Mouse (Mus musculus) left cerebral cortex, adult 9 months (tissue): ENCODE data around the gene Tmem210.
A peak's percentile ranks its signal among the peaks of the same experiment; 100 is the strongest.

Source experiments
- DNase-seq, 2 experiments: peaks; one replicate each; pipeline ENCODE4 v3.0.0; 2022; ENCODE audit warnings: low spot score in 2 of 2

The Tmem210 gene

DNA sequence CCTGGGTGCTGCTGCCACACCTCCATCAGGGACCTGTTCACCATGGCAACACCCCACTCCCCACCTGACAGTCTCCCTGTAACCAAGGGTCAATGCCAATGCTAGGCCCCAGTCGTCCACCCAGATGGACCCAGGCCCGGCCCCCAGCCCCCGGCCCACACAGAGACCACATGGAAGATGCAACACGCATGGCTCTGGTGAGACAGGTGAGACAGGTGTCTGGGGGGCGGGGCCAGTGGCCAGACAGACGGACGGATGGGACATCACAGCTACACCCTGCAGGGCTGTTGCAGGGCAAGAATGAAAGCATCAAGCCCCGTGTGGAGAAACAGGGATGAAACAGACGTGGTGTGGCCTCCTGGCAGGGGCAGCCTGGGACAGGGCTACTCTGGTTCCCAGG lies 5.8 kb downstream of the Tmem210 start:
- DNase-seq, result no peak

DNA sequence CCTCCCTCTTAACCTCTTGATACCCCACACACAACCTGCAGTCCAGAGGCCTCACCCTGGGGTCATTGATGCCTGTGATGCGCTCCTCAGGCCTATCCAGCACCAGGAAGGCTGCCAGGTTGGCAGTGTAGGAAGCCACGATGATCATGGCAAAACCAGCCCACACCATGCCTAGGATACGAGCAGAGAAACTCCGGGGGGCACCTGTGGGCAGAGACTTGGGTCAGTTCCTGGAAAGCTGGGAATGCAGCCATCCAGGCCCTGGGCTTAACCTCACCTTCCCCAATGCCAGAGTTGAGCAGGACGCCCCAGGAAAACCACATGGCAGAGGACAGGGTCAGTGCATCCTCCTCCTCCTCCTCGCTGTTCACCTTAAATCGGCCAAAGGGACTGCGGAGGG lies 9.1 kb downstream of the Tmem210 start:
- DNase-seq, result no peak

DNA sequence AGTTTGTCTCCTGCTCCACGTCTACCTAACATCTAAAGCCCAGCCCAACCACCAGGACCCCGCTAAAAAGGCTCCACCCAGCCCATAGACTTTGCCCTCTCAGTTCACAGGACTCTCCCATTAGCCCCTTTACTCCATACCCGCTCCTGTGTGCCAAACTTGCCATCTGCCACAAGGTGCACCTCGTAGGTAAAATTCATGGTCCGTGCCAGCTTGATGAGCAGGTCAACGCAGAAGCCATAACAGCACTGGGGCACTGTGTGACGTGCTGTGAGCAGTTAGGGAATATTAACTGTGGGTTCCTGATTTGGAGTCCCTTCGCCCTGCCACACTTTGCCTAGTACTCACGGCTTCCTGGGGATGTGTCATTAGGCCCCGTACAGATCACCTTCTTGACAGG lies 10.1 kb downstream of the Tmem210 start:
- DNase-seq, result no peak

DNA sequence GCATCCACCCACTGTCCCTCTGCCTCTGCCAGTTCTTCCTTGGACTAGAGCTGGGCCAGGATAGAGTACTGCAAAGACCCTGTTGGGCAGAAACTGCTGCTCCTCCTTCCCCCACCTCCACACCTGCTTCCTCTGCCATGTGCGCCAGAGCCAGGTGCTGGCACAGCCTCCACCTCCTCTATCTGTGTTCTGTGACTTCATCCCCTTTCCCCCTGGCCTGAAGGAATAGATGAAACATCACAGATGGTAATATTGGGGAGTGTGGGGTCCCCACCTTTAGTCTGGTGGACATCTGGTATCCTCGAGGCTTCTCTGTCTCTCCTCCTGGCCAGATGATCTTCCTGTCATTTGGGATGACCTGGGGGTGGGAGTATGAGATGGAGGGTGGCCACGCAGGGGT lies 15.5 kb downstream of the Tmem210 start:
- no peak for DNase-seq

DNA sequence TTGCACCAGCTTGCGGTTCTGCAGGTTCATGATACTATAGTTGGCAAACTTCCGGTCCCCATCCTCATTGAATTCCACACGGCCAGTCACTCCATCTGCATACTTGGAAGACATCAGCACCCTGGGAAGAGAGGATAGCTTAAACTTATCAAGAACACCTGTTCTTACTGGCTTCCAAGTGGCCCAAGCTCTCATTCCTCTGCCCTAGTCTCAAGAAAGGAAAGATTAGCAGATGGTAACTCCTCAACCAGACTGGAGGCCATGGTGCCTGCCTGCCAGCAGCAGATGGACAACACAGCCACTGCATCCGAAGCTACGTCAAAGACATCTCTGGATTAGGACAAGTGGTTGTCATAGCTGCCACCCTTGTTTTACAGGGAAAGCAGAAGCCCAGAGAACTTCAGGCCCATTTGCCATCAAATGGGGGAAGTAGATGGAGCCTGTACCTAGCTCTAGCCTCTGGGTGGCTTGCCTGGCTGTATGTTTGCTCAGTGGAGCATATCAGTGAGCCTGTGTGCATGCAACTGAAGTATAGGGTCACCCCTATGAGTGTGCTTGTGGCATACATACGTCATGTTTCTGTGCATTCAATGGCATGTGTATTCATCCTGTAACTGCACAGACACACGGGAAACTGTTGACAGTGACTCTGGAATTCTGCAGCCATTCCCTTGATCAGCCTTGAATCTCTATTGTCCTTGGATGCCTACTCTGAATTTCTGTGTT lies 16.1 kb downstream of the Tmem210 start:
- no peak for DNase-seq

DNA sequence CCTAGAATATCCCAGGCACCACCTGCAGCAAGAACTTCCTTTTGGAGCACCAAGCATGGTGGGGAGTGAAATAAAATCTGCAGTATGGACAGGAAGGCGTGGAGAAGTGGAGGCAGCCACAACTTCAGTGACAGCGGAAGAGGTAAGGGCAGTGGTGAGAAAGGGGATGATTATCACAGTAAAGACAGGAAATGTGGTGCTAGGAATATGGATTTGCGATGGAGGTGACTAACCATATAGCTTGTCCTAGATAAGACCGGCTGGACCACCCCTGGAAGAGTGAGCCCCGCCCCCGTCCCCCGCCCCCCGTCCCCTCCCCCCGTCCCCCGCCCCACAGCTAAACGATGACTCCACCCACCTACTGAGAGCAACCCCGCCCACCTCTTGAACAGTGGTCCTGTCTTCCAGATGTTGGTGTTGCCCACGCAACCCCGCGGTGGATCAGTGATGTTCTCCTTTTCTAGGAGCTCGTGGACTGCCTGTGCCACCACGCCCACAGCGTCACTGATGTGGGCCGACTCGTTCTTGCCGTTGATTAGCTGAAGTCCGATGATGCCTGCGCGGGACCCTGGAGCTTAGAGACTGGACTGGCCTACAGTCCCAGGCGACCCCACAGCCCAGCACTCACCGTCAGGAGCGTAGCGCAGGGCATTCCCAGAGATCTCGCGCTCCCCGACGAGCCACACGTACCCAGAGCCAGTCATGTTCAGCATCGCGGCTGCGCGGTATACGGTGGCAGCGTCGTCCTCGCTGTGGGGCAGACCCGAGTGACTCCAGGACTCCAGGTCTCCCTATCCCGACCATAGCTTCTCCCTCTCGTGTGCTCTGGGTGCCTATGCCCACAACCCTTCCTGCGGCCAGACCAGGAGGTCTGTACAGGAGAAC lies 17.0 kb downstream of the Tmem210 start:
- DNase-seq, result no peak

DNA sequence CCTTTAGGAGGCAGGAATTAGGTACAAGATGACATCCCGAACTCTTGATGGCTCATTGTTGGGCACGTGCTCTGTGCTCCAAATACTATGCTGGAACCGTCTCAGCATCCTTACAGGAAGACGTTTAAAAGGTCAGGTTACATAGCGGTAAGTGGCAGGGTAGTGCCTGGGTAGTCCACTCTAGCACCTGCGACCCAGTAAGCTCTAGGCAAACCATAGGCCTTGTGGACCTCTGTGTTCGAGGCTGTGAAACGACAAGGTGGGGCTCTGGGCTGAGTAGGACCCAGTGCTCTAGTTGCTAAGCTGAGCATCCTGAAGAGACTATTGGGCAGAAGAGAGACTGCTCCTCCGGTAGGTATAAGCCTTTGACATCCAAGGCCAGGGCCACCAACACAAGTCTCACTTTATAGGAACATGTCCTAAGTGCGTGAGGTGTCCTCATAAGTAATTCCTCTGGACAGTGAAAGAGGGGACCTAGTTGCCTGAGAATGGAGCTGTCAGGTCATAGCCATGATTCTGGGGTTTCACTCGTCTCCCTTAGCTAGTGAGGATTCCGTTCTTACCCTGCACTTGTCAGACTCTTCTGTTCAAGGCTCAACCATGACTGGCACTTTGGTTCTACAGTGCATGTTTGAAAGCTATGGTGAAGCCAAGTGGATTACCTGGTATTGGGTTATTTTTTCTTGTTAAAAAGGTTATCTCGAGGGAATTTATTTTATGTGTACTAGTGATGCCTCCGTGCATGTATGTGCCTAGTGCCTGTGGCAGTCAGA lies 17.8 kb downstream of the Tmem210 start:
- DNase-seq, result no peak

DNA sequence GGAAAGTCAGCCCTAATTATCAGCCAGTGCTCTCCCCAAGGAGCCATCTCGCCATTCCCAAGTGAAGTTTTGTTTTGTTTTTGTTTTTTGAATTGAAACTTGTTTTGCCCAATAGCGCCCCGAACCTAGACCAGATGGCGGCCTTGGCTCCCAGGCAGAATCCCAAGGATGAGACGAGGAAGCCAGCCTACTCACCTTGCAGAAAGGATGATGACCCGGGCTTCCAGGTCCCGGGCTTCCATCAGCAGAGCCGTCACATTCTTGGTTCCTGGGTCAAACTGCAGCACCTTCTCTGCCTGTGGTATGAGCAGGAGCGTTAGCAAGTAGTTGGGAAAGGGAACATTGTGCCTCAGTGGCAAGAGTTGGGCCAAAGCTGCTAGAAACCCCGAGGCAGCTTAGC lies 22.2 kb downstream of the Tmem210 start:
- DNase-seq, result no peak

DNA sequence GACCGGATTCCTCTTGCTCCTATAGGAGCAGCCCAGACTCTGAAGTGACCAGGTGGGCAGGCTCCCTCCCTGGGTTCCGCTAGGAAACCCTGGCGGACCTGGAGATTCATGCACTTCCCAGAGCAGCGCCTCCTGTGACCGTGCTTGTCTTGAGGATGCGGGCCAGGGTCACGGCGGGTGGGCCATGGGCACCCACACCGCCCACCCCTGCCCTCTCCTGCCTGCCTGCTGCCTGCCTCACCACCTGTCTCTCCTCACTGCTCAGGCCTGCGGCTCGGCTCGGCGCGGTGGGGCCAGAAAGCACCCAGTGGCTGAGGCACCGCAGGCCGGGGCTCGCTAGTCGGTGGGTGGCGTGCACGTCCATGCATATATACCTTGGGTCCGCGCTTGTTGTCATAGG lies 23.0 kb downstream of the Tmem210 start:
- DNase-seq, result no peak

DNA sequence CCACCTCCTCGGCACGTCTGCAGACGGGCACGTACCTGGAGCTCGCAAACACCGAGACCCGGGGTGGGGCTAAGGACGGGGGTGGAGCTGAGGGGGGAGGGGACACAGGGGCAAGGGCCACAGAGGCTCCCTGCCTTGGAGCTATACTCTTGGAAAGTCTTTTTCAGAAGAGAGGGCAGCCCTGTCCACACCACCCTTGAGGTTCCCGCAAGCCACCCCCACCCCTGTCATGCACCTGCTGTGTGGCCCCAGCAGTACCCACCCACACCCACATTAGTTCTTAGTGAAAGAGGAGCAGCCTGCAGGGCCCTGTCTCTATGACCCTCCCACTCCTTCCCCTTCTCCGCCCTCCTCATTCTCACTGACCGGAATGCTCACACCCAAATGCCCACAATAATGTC lies 23.5 kb downstream of the Tmem210 start:
- no peak for DNase-seq

DNA sequence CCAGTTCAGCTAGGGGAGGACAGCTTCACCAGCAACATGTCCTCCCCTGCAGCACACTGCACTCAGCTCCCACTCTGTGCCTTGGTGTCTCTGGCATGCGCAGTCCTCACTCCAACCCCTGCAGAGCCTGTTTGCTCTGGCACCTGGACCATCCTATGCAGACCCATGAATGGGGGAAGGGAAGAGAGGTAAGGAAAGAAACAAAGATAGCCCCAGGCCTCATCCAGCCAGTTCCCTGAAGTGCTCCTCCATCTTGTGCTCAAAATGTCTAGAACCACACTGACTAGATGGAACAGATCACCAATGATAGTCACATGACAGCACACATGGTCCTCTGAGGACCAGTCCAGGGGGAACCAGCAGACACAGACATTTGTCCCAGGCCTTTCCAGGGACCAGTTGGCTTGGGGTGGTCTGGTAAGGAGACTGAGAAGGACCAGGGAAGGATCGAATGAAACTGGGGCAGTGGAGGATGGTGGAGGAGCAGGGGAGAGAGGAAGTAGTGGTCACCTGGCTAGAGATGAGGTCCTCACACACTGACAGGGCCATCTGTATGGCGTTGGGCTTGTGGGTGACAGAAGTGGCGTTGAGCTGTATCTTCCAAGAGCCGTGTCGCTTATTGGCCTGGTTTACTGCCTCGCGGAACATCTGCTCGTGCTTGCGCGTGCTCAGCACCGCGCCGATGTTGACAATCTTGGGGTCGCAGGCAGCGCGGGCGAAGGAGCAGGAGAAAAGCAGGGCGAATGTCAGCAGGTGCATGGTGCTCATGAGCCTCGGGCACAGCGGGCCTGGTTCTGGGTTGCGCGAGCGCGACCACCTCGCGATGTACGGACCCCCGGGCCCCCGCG lies 30.4 kb downstream of the Tmem210 start:
- peak in 1 of 2 experiments; percentile 64 for DNase-seq

DNA sequence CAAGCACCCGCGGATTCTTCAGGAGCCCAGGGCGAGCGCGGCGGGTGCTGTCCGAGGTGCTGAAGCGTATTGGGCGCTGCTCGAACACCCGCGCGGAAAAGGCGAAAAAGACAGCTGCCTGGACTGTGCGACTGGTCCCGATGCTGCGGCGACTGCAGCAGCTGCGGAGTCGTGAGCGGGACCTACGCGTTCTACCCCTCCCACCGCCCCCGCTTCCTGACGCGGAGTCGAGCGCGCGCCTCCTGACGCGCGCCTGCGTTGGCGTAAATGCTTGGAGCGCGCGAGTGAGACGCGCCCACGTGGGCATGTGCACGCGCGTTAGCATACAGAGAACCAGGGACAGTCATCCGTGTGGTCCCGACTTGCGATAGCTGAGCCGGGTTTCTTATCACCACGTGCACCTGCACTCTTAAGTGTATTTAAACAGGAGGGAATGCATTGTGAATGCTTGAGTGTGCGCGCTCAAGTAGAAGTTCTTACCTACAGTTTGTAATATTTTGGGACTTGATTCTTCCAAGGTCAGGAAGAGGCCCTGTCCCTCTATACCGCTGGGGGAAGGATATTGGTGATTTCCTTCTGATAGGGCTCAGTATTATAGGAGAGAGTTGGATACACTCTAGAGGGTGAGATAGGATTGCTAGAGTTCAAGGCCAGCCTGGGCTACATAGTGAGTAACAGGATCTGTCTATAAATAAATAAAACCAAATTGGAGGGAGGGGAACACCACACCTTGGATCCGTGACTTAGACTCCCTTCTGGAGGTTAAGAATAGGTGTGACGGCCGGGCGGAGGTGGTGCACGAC lies 31.2 kb downstream of the Tmem210 start, which contains the start of gene Grin1:
Gene Grin1 (minus strand): TSS at position 217 of the 803 bp plus-strand sequence.
- peak; percentile 80 to 92 for DNase-seq

DNA sequence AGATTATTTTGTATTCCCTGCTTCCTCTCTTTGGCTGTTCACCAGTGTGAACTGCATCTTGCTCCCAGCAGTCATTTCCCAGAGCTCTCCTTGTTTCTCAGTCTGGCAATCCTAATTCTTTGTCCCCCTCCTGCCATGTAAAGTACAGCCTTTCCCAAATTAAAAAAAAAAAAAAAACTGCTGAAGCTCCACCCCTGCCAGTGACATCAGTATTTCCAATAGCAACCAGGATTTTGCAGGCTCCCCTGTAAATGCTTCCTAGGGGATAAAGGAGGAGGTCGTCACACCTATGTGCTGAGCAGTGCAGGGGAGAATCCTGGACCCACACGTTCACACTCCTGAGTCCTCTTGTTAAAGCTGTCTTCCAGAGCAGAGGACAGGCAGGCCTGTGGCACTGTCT lies 32.1 kb downstream of the Tmem210 start:
- no peak for DNase-seq

DNA sequence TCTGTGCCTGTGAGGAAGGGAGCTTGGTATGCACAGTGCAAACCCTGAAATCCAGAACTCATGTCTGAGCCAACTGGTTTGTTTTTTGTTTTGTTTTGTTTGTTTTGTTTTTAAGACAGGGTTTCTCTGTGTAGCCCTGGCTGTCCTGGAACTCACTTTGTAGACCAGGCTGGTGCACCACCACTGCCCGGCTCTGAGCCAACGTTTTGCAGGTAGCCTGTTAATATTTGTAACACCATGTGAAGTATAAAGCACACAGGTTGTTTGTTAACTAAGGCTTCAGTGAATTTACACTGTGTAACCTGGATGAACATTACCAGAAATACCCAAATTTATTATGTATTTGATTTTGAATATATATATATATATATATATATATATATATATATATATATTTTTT lies 38.1 kb downstream of the Tmem210 start:
- no peak for DNase-seq

DNA sequence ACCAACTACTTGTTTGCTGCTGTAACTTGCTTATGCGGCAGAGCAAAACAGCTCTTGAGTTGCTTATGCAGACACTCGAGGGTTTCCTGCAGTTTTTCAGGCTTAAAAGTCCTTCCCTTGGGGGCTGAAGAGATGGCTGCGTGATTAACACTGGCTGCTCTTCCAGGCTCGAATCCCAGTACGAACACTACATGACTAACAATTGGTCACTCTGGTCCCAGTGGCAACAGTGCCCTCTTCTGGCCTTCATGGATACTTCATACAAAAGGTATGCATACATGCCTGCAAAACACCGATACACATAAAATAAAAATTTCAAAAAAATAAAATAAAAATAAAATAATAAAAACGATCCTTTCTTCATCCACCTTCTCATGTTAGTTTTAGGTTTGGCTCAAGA lies 40.5 kb downstream of the Tmem210 start:
- no peak for DNase-seq

DNA sequence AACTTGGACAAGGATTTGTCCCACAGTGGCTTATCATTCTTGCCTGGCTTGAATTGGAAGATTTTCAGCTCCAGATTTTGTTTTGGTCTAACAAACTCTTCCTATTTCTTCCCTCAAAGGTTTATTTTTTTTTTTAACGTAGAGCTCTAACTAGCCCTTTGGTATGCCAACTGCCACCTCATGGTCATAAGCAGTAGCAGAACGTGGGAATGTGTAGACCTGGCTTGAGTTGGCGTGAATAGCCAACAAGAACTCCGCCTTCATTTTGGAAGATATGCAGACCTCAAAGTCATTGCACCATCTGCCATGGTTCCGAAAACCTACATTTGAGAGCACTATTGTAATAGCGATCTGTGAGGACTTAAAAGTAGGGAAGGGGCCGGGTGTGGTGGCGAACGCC lies 43.5 kb downstream of the Tmem210 start:
- no peak for DNase-seq

DNA sequence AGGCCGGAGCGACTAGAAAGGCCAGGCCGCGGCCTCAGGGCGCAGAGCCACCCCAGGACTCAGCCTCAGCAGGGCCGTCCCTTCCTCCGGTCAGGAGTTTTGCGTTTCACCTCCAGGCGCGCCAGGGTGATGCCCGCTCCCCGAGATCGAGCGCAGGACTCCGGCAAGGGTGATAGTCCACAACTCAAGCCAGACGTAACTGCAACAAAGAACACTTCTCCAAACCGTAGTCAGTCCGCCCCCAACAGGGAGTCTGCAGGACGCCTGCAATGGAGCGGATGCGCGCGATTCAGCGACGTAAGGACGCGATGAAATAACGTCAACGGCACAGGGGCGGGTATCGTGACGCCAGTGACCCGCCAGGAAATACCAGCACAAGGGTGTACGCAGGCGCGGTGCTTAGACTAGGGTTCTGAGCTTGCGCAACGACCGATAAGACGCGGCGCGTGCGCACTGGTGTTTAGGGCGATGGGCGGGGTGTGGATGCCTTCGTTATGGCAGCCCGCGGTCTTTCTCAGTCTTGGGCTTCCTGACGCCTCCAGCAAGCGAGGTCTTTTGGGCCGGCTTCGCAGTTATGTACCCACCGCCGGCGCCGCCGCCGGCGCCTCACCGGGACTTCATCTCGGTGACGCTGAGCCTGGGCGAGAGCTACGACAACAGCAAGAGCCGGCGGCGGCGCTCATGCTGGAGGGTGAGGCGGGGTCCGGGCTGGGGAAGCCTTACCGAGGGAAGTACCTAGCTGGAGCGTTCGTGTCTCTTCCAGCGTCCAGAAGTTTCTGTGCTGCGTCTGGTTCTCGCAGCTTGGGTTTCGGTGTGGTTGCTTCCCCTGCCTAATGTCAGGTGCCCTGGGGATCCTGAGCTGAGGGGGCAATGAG lies 44.6 kb downstream of the Tmem210 start, which contains the start of gene Man1b1:
Gene Man1b1 (plus strand): TSS at position 53 of the 875 bp plus-strand sequence.
- DNase-seq, result peak; percentile 97 to 99

DNA sequence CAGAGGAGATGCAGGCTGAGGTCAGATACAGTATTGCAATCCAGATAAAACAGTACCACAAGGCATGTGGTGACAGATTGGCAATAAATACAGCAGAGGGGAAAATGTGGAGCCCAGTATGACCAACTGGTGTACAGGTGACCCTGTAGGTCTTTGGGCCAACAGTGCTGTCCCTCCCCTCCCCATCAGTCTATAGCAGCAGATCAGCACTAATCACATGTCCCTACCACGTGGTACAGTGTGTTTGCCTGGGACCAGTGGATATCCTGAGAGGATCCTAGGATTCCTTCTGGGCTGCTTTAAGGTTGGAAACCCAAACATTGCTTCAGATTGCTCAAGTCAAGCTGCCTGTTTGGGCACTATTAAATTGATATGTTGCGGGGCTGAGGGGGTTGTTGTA lies 45.6 kb downstream of the Tmem210 start:
- no peak for DNase-seq

DNA sequence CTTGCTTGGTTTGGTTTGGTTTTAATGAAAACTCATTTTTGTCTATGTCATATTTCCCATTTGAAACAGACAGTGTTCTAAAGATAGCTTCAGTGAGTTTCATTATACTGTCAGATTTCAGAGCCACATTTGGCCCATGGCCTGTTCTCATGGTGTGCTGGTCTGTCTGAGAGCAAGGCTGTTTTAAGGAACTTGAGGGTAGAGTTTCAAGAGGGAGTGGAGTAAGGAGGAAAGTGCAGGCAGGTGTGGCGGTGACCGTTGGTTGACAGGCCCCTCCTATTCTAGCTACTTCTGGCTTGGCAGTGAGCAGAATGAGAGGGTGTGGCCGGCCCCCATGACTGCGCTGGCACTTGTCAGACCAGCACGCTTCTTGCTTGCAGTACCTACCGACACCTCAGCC lies 50.4 kb downstream of the Tmem210 start:
- no peak for DNase-seq
